Mouse (Mus musculus) limb, embryonic 14.5 days (tissue): ENCODE measurements around the gene Casc4. TPM values are rescaled to one million over a fixed set of nuclear protein-coding genes. Genes with fewer than 3 reads are reported as not detected.

Source experiments
- ATAC-seq: fragments of 200-750 bp; cut with Nextera tagmentation; 2 replicates; pipeline ENCODE4 v1.8.0; 2017; ENCODE audit warnings: low read depth, moderate number of reproducible peaks, moderate TSS enrichment; ENCODE audit not compliant: low FRiP score
- DNase-seq: peaks from one replicate; pipeline ENCODE4 v3.0.0-alpha.2; 2015; ENCODE audit warnings: low spot score
- H3K27ac ChIP-seq: fragments of 300-500 bp; sonication (generic); replicated peaks from 2 replicates; pipeline ENCODE4 v1.5.1; 2014; ENCODE audit warnings: low read depth, mild to moderate bottlenecking, low read length, moderate library complexity, mixed read lengths
- H3K27me3 ChIP-seq: fragments of 300-500 bp; sonication (generic); 2 replicates; pipeline ENCODE4 v1.6.1; 2014; ENCODE audit warnings: low read length, mixed read lengths; ENCODE audit not compliant: control insufficient read depth, insufficient read depth
- H3K36me3 ChIP-seq: fragments of 300-500 bp; sonication (generic); 2 replicates; pipeline ENCODE4 v1.6.1; 2014; ENCODE audit warnings: mild to moderate bottlenecking, low read length, moderate library complexity, mixed read lengths; ENCODE audit not compliant: control insufficient read depth, insufficient read depth
- H3K4me1 ChIP-seq: fragments of 300-500 bp; sonication (generic); 2 replicates; pipeline ENCODE4 v1.6.1; 2014; ENCODE audit warnings: antibody characterized with exemption, low read length, mixed read lengths; ENCODE audit not compliant: control insufficient read depth, insufficient read depth
- H3K4me2 ChIP-seq: fragments of 300-500 bp; sonication (generic); replicated peaks from 2 replicates; pipeline ENCODE4 v1.6.1; 2014; ENCODE audit warnings: low read depth, mild to moderate bottlenecking, low read length, moderate library complexity; ENCODE audit not compliant: severe bottlenecking
- H3K4me3 ChIP-seq: fragments of 300-500 bp; sonication (generic); replicated peaks from 2 replicates; pipeline ENCODE4 v1.5.1; 2014; ENCODE audit warnings: low read length
- H3K9ac ChIP-seq: fragments of 300-500 bp; sonication (generic); 2 replicates; pipeline ENCODE4 v1.6.1; 2014; ENCODE audit warnings: mild to moderate bottlenecking, low read depth, low read length, moderate library complexity; ENCODE audit not compliant: severe bottlenecking
- H3K9me3 ChIP-seq: fragments of 300-500 bp; sonication (generic); 2 replicates; pipeline ENCODE4 v1.6.1; 2016; ENCODE audit warnings: low read length; ENCODE audit not compliant: control insufficient read depth
- POLR2A ChIP-seq: fragments of 200-500 bp; IDR thresholded peaks from 2 replicates; pipeline ENCODE4 v1.8.0; 2012; ENCODE audit warnings: inconsistent platforms, mild to moderate bottlenecking, moderate library complexity, borderline replicate concordance; ENCODE audit not compliant: insufficient read depth, insufficient read length; ENCODE audit errors: extremely low read depth
- WGBS: fragments of 180-500 bp; shearing (Covaris S2); extraction: QIAGEN DNeasy Blood & Tissue Kit; methylation state at CpG from one replicate; pipeline ENCODE4 v1.1.7; 2014; 5-methylcytosine and 5-hydroxymethylcytosine counted together
- polyA plus RNA-seq, 2 experiments: library from polyadenylated mRNA; depleted of rRNA in 1 of 2; stranded (reverse) in 1 of 2; unstranded in 1 of 2; fragments of >200 nt; fragmentation: Nextera tagmentation in 1 of 2; extraction: Ambion mirVana in 1 of 2; gene quantifications; 2 replicates each; pipeline versions ENCODE4 v1.2.1 to v1.2.3; 2012 to 2014

Casc4 gene
- polyA plus RNA-seq, 2 experiments, result 22.7 to 24.9 TPM

DNA sequence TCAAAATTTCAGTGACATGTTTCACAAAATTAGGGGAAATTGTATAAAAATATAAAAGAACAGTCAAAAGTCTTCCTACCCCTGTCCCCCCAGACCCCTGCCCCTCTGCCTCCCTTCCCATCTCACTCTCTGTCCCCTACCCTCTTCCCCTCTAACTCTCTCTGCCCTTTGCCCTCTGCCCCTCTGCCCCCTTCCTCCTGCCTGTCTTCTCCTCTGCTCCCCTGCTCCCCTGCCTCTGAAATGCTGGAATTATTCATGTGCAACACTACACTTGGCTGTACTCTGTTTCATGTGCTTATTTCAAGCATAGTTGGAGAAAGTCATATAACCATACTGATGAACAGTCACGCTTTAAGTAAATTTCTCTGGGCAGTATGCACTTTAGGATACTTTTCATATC is 19.6 kb downstream of the Casc4 start:
- no peak for TF ChIP-seq POLR2A
- Histone ChIP-seq H3K4me2 (no peak overlapping the region), H3K4me3 (no peak overlapping the region), H3K9ac (no peak overlapping the region), H3K4me1 (no peaks in the 10 kb centered on the region), H3K36me3 (no peaks in the 10 kb centered on the region), H3K27me3 (no peaks in the 10 kb centered on the region), H3K9me3 (no peaks in the 10 kb centered on the region), H3K27ac (no peak overlapping the region)
- no peak for ATAC-seq
- 96% methylated on average over 1 of the region's 1 CpGs for WGBS
- DNase-seq, result no peak

DNA sequence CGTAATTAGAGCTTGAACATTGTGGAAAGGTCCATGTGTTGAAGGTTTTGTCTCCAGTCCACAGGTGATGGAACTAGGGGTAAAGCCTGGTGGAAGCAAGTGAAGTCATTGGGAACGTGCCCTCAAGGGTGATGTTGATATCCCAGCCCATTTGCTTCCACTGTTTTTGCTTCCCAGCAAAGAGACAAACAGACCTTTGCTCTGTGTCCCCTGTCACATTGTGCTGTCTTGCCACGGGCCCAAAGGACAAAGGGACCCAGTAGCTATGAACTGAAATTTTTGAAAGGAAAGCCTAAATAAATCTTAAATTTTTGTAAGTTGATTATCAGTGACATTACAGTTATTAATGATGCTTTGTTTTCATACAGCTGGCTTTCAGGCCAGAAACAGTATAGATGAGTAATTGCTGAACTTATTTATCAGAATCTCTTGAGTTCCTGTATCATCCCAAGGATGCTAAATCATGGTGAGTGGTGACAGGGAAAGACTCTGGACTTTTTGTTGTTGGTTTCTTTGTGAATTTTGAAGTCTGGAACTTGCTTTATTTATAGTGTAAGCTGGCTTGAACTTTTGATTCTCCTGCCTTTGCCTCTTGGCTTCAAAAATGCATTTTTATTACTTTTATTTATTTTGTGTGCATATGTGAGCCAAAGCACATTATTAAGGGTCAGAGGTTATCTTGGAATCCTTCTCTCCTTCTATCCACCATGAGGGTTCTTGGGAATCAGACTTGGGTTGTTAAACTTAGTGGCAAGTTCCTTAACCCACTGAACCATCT is 22.1 kb downstream of the Casc4 start:
- TF ChIP-seq POLR2A, result no peak
- H3K4me2 ChIP-seq, result no peak overlapping the region
- H3K27me3 ChIP-seq, result no peaks in the 10 kb centered on the region
- H3K36me3 ChIP-seq, result no peaks in the 10 kb centered on the region; the same call in 1 of the 2 replicates
- no peaks in the 10 kb centered on the region for H3K9me3 ChIP-seq
- no peak overlapping the region for H3K27ac ChIP-seq
- peak; percentile 4 for DNase-seq
- H3K4me1 ChIP-seq, result no peaks in the 10 kb centered on the region
- no peak overlapping the region for H3K9ac ChIP-seq
- 89% methylated on average over 3 of the region's 3 CpGs for WGBS
- H3K4me3 ChIP-seq, result no peak overlapping the region
- ATAC-seq, result no peak

DNA sequence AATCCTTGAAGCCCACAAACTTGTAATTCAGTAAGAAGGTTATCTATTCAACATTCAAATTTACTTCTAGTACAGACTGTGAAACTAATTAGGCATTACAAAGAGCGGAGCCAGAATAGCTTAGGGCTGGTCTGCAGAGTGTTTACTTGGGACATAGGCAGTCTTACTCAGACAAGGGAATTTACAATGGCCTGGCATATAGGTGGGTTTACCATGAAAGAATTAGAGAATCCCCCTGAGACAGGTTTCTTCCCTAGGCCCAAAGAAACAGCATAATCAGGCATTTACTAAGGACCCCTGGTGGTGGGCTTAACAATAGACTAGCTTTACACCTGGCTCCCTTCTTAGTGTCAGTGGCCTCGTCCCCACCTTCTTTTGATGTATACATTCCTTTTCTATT is 28.5 kb downstream of the Casc4 start:
- WGBS, result 85% methylated on average over 2 of the region's 2 CpGs
- no peak for ATAC-seq
- H3K4me2 ChIP-seq, result no peak overlapping the region
- TF ChIP-seq POLR2A, result no peak
- H3K4me3 ChIP-seq, result no peak overlapping the region
- H3K9ac ChIP-seq, result no peak overlapping the region
- no peak for DNase-seq
- no peaks in the 10 kb centered on the region for H3K4me1 ChIP-seq
- H3K27me3 ChIP-seq, result no peaks in the 10 kb centered on the region
- H3K27ac ChIP-seq, result no peak overlapping the region
- H3K9me3 ChIP-seq, result no peaks in the 10 kb centered on the region
- H3K36me3 ChIP-seq, result no peaks in the 10 kb centered on the region; the same call in 1 of the 2 replicates

DNA sequence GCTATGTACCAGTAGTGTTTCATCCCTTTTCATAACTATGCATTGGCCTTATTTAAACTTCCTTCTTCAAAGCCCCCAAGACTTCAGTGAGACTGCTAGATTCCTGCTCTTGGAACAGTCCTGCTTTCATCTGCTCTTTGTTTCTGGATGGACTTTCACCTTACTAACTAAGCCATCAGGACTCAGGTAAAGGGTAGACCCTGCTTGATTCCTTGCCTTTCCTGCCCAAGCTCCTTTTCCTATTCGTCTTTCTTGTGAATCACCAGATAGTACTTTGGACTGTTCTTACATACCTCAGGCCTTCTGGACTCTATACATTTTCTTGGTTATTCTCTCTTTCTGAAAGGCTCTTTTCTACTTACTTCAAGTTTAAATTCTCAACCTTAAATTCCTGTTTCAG is 30.1 kb downstream of the Casc4 start:
- H3K27me3 ChIP-seq, result no peaks in the 10 kb centered on the region
- WGBS, result 95% methylated on average over 1 of the region's 1 CpGs
- DNase-seq, result no peak
- no peak overlapping the region for H3K27ac ChIP-seq
- no peak for TF ChIP-seq POLR2A
- H3K4me2 ChIP-seq, result no peak overlapping the region
- peaks cover 5% of the 10 kb centered on the region; the same call in 1 of the 2 replicates for H3K36me3 ChIP-seq
- no peaks in the 10 kb centered on the region for H3K4me1 ChIP-seq
- no peaks in the 10 kb centered on the region for H3K9me3 ChIP-seq
- no peak for ATAC-seq
- no peak overlapping the region for H3K4me3 ChIP-seq
- no peak overlapping the region for H3K9ac ChIP-seq

DNA sequence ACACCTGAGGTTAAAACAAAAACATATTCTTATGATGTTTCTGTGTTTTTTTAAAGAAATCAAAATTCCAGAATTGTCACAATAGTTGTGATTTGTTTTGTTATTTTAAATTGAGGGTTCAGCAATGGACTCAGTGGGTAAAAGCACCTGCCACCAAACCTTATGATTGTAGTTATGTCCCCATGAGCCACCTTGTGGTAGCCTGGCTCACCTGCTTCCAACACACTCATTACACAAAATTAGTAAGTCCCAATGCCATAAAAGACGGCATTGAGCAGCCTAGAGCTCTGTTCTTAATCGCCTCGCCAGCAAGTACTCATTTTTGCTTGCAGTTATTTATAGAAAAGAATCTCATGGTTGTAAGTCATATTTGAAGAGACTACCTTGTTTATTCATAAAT is 43.2 kb downstream of the Casc4 start:
- H3K9ac ChIP-seq, result no peak overlapping the region
- no peak for ATAC-seq
- peaks cover 51% of the 10 kb centered on the region for H3K36me3 ChIP-seq
- no peaks in the 10 kb centered on the region for H3K4me1 ChIP-seq
- no peaks in the 10 kb centered on the region for H3K9me3 ChIP-seq
- H3K4me3 ChIP-seq, result no peak overlapping the region
- no peak for DNase-seq
- WGBS, result 75% methylated on average over 3 of the region's 3 CpGs
- TF ChIP-seq POLR2A, result no peak
- H3K27ac ChIP-seq, result no peak overlapping the region
- no peaks in the 10 kb centered on the region for H3K27me3 ChIP-seq
- H3K4me2 ChIP-seq, result no peak overlapping the region
